Mouse (Mus musculus): ENCODE data around the gene Unc5c. TPM values are rescaled to one million over a fixed set of nuclear protein-coding genes. Genes with fewer than 3 reads are reported as not detected.

Gene Unc5c
- polyA plus RNA-seq, 1 experiment, result not detected

- Histone ChIP-seq H3K27ac (ENCODE audit: insufficient read depth, low read depth, low read length) (no peak overlapping the region), H3K4me1 (ENCODE audit: control insufficient read depth, insufficient read depth, low read length) (no peaks in the 10 kb centered on the region), H3K4me3 (ENCODE audit: insufficient read depth, low read length) (no peak overlapping the region)
- TF ChIP-seq POLR2A (IDR thresholded peaks at IDR 0.05; ENCODE audit: borderline replicate concordance, low read depth, low read length) (no peak), CTCF (IDR thresholded peaks at IDR 0.05; ENCODE audit: low read depth, low read length) (no peak)
Observed at GRCm38 (mm10) chr3:141547341-141547814, 82.4 kb downstream of the Unc5c start.

DNA sequence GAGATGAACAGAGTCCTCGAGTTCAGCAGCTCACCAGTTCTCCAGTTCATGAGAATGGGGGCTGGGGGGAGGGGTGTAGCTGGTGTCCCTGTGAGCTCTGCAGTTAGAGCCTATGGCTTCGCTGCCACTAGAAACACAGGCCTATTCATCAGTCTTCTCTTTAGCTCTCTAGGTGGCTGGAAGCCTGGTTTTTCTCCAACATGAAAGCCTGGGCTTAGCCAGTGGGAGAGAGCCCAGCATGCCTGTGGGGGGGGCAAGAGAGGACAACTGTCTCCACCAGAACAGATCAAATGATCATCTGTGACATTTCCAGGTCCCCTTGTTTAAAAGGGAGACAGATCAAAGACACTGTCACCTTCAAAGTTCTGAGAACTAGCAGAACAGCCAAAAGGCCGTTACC is 84.6 kb downstream of the Unc5c start:
- Histone ChIP-seq H3K4me3 (ENCODE audit: insufficient read depth, low read length) (no peak overlapping the region), H3K27ac (ENCODE audit: insufficient read depth, low read depth, low read length) (no peak overlapping the region), H3K4me1 (ENCODE audit: control insufficient read depth, insufficient read depth, low read length) (no peaks in the 10 kb centered on the region)
- TF ChIP-seq POLR2A (IDR thresholded peaks at IDR 0.05; ENCODE audit: borderline replicate concordance, low read depth, low read length), result no peak
- no peak for TF ChIP-seq CTCF (IDR thresholded peaks at IDR 0.05; ENCODE audit: low read depth, low read length)

DNA sequence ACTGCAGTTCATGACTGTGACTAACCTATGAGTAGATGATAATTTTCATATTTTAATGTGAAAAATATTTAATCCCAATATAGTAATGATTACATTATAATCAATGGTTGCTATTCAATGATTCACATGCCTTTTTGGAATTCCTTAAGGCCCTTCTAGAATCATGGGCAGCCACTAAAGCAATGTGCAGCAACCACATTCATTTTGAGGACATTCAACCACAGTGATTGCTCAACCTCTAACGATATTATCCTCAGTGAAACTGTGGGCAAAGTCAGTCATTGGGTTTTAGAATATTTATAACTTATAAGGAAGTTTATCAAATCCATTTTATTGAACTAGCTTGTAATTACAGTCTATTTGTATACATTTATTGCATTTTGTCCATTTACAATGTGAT is 87.9 kb downstream of the Unc5c start:
- no peak overlapping the region for H3K27ac ChIP-seq (ENCODE audit: insufficient read depth, low read depth, low read length)
- H3K4me1 ChIP-seq (ENCODE audit: control insufficient read depth, insufficient read depth, low read length), result no peaks in the 10 kb centered on the region
- H3K4me3 ChIP-seq (ENCODE audit: insufficient read depth, low read length), result no peak overlapping the region
- TF ChIP-seq CTCF (IDR thresholded peaks at IDR 0.05; ENCODE audit: low read depth, low read length) (no peak), POLR2A (IDR thresholded peaks at IDR 0.05; ENCODE audit: borderline replicate concordance, low read depth, low read length) (no peak)

DNA sequence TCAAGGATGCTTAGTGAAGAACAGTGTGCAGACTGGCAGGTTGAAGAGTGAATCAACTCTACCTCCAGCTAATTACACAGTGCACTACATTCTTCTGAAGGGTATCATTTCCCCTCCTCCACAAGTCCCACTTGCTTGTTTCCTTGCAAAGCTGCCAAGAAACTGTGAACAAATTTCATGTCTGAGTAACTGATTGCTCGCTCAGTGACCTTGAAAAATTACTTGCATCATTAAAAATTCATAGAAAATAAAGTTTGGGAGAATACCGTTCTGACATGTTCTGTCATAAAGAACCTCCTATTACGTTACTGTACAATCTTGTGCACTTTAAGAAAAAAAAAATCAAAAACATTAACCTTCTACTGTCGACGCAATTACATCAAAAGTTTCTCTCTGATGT is 92.1 kb downstream of the Unc5c start:
- no peak for TF ChIP-seq CTCF (IDR thresholded peaks at IDR 0.05; ENCODE audit: low read depth, low read length)
- Histone ChIP-seq H3K27ac (ENCODE audit: insufficient read depth, low read depth, low read length) (no peak overlapping the region), H3K4me1 (ENCODE audit: control insufficient read depth, insufficient read depth, low read length) (no peaks in the 10 kb centered on the region), H3K4me3 (ENCODE audit: insufficient read depth, low read length) (no peak overlapping the region)

DNA sequence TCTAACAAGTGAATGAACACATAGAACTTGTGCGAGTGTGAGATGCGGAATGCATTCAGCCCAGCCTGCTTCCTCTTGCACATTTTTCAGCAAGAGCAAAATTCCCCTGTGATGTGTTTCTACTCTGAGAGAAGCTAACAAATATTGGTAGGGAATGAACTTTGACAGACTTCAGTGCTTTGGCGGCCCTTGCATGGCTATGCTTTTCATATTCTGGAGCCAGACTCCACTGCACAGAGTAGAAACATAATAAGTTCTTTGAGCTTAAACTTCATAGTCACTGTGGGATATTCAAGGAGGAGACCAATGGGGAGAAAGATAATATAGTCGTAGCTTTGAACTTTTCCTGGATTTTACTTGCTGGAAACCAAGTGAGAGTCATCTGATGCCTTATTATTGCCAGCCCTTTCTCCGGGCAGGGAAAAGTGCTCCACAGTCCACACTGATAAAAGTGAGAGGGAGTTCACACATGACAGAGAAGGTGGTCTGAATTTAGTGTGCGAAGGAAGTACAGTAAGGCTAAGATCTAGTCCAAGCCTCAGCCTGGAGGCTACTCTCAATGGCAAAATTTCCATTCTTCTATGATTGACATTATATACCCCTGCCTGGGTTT is 110.2 kb downstream of the Unc5c start:
- Histone ChIP-seq H3K27ac (ENCODE audit: insufficient read depth, low read depth, low read length) (no peak overlapping the region), H3K4me1 (ENCODE audit: control insufficient read depth, insufficient read depth, low read length) (no peaks in the 10 kb centered on the region), H3K4me3 (ENCODE audit: insufficient read depth, low read length) (no peak overlapping the region)
- no peak for TF ChIP-seq POLR2A (IDR thresholded peaks at IDR 0.05; ENCODE audit: borderline replicate concordance, low read depth, low read length)
- no peak for TF ChIP-seq CTCF (IDR thresholded peaks at IDR 0.05; ENCODE audit: low read depth, low read length)

- Histone ChIP-seq H3K4me1 (ENCODE audit: control insufficient read depth, insufficient read depth, low read length) (no peaks in the 10 kb centered on the region), H3K27ac (ENCODE audit: insufficient read depth, low read depth, low read length) (no peak overlapping the region), H3K4me3 (ENCODE audit: insufficient read depth, low read length) (no peak overlapping the region)
- TF ChIP-seq CTCF (IDR thresholded peaks at IDR 0.05; ENCODE audit: low read depth, low read length), result no peak
Observed at GRCm38 (mm10) chr3:141577382-141577781, 112.4 kb downstream of the Unc5c start.

DNA sequence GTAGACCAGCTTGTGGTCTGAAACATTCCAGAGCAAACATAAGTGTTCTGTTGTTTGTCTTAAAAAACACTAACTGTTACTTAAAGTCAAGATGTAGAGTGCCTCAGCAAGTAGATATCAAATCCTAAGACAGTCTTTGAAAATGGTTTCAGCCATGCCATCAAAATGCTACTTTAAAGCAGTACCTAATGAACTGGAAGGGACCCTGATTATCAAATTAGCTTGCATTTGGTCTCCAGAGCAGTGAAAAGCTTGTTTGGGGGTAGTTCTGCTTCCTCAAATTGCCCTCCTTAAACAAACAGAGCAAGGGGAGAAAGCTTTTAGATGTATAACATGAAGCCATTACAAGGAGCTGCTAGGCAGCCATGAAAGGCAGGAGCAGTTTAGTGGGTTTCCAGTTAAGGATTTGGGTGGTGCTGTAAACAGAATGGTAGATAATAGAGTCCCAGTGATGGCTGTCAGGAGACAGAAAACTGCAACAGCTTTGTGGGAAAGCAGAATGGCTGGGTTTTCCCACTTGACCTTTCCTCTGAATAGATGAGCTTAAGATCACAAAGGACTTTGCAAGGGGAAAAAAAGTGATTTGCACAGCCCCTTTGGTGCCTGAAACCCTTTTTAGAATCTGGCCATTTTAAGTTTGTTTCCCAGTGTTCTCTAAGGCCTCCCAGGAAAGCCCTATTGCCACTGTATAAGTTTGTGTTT is 116.3 kb downstream of the Unc5c start:
- TF ChIP-seq CTCF (IDR thresholded peaks at IDR 0.05; ENCODE audit: low read depth, low read length), result no peak
- no peak for TF ChIP-seq POLR2A (IDR thresholded peaks at IDR 0.05; ENCODE audit: borderline replicate concordance, low read depth, low read length)
- no peak overlapping the region for H3K27ac ChIP-seq (ENCODE audit: insufficient read depth, low read depth, low read length)
- no peak overlapping the region for H3K4me3 ChIP-seq (ENCODE audit: insufficient read depth, low read length)
- H3K4me1 ChIP-seq (ENCODE audit: control insufficient read depth, insufficient read depth, low read length), result no peaks in the 10 kb centered on the region

GRCm38 (mm10) chr3:141581892-141582214 is 116.8 kb downstream of the Unc5c start:
- H3K4me3 ChIP-seq (ENCODE audit: insufficient read depth, low read length), result no peak overlapping the region
- TF ChIP-seq CTCF (IDR thresholded peaks at IDR 0.05; ENCODE audit: low read depth, low read length) (no peak), POLR2A (IDR thresholded peaks at IDR 0.05; ENCODE audit: borderline replicate concordance, low read depth, low read length) (no peak)
- H3K4me1 ChIP-seq (ENCODE audit: control insufficient read depth, insufficient read depth, low read length), result no peaks in the 10 kb centered on the region
- H3K27ac ChIP-seq (ENCODE audit: insufficient read depth, low read depth, low read length), result no peak overlapping the region

DNA sequence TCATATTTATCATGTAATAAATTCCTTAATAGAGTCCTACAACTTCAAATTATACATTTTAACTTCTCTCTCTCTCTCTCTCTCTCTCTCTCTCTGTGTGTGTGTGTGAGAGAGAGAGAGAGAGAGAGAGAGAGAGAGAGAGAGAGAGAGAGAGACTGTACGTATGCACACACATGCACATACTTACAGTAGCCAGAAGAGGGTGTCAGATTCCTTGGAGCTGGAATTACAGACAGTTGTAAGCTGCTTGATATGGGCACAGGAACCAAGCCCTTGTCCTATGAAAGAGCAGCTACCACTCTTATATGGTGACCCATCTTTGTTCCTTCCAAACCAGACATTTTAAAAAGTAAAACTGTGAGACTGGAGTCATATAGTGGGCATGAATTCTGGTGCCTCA is 118.2 kb downstream of the Unc5c start:
- no peak for TF ChIP-seq POLR2A (IDR thresholded peaks at IDR 0.05; ENCODE audit: borderline replicate concordance, low read depth, low read length)
- no peak for TF ChIP-seq CTCF (IDR thresholded peaks at IDR 0.05; ENCODE audit: low read depth, low read length)
- no peak overlapping the region for H3K27ac ChIP-seq (ENCODE audit: insufficient read depth, low read depth, low read length)

GRCm38 (mm10) chr3:141589392-141590012 is 124.5 kb downstream of the Unc5c start:
- no peaks in the 10 kb centered on the region for H3K4me1 ChIP-seq (ENCODE audit: control insufficient read depth, insufficient read depth, low read length)
- no peak overlapping the region for H3K27ac ChIP-seq (ENCODE audit: insufficient read depth, low read depth, low read length)
- TF ChIP-seq POLR2A (IDR thresholded peaks at IDR 0.05; ENCODE audit: borderline replicate concordance, low read depth, low read length), result no peak
- no peak for TF ChIP-seq CTCF (IDR thresholded peaks at IDR 0.05; ENCODE audit: low read depth, low read length)
- H3K4me3 ChIP-seq (ENCODE audit: insufficient read depth, low read length), result no peak overlapping the region

More for the DNA sequence above, 118.2 kb downstream of the Unc5c start:
- Histone ChIP-seq H3K4me1 (ENCODE audit: control insufficient read depth, insufficient read depth, low read length) (no peaks in the 10 kb centered on the region), H3K4me3 (ENCODE audit: insufficient read depth, low read length) (no peak overlapping the region)

Measured in bone marrow macrophage, adult 2 months (primary cell).